Mouse (Mus musculus): ENCODE data around the gene Amfr. TPM values are rescaled to one million over a fixed set of nuclear protein-coding genes. Genes with fewer than 3 reads are reported as not detected.
A peak's percentile ranks its signal among the peaks of the same experiment; 100 is the strongest.

Amfr gene
- total RNA-seq (2012; rRNA removed) = 82.7 and 90.0 TPM in 2 replicates
- polyA plus RNA-seq (2012; ENCODE audit: insufficient read depth in 1 of 2, insufficient read length in 2 of 2, low read depth in 1 of 2, low replicate concordance in 2 of 2, missing spikeins in 1 of 2) = 100 to 1,000 TPM in 1 of 2 experiments, 10 to 100 TPM in 1; 80.1 to 292 TPM

DNA sequence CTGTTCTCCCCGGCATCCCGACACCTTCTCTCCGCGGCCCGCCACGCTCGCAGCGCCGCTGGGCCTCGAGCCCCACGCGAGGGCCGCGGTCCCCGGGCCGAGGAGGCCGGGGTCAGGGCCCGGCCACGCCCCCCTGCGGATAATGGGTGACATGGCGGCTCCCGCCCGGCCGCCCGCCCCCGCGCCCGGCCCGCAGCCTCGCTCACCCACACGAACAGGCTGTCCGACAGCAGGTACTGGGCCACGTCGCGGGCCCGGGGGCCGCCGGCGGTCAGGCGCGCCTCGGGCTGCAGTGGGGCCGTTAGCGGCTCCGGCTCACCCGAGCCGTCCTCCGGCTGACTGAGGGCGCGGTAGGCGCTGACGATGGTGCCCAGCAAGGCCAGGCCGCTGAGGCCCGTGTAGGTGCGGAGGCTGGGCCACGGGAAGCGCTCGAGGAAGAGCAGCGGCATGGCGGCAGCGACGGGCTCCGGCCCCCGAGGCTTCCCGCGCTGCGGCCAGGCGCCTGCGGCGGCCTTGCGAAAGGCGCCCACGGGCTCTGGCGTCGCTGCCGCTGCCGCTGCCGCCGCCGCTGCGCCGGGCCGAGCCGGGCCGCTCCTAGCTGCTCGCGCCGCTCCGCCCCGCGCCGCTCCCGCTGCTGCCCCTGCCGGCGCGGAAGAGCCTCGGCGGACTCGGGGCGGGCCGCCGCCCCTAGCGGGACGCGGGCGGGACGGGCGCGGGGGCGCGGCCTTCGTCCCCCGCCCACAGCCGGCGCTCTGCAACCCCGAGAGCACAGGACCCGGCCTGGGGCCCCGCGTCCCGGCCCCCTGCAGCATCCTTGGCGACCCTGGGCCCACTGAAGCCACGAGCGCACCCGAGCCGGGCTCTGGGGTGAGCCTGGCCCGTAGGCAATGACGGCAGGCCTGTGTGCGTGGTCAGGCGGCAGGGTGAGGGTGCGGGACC lies at the start of gene Amfr:
Gene Amfr, minus strand, starts transcription at position 830 of the 939 bp plus-strand sequence.
- H3K4me1 ChIP-seq (ENCODE audit: control insufficient read depth in 1 of 2, insufficient read depth in 2 of 2, low read length in 2 of 2) = peaks cover 16 to 20% of the 10 kb centered on the region in 2 experiments
- H3K9ac ChIP-seq (ENCODE audit: control insufficient read depth, low read depth, low read length, poor library complexity, severe bottlenecking) = peak within 1 kb of the TSS; percentile 99
- peaks cover 0 to 22% of the 10 kb centered on the region in 2 experiments; a peak in 3 of 4 replicates for H3K36me3 ChIP-seq (ENCODE audit: control insufficient read depth in 1 of 2, insufficient read depth in 2 of 2, low read length in 2 of 2)
- TF ChIP-seq USF1 (IDR thresholded peaks at IDR 0.05; ENCODE audit: low read depth, low read length) (no peak), SIN3A (IDR thresholded peaks at IDR 0.05; ENCODE audit: low read length) (peak; percentile 17; the same call in 1 of the 2 replicates), POLR2A (IDR thresholded peaks at IDR 0.05; ENCODE audit: control insufficient read depth in 1 of 2, insufficient read depth in 1 of 2, low read depth in 1 of 2, low read length in 2 of 2, poor library complexity in 1 of 2) (peak; percentile 37; a peak in 1 of 4 replicates), NELFE (IDR thresholded peaks at IDR 0.05; ENCODE audit: low read depth, low read length) (peak; percentile 50), MAX (IDR thresholded peaks at IDR 0.05; ENCODE audit: low read length) (no peak), SMC3 (IDR thresholded peaks at IDR 0.05; ENCODE audit: low read depth, low read length) (no peak), CHD1 (IDR thresholded peaks at IDR 0.05; ENCODE audit: low read depth, low read length) (0 out of 2 replicates have a peak, but pooled peaks have one; percentile 12), BHLHE40 (IDR thresholded peaks at IDR 0.05; ENCODE audit: borderline replicate concordance, low read depth, low read length) (no peak), CTCF (IDR thresholded peaks at IDR 0.05 in 2 of 3, conservative IDR thresholded peaks at IDR 0.05 in 1 of 3; ENCODE audit: control insufficient read depth in 1 of 3, insufficient read depth in 1 of 3, low read depth in 2 of 3, low read length in 3 of 3, poor library complexity in 1 of 3, severe bottlenecking in 1 of 3) (peak in 2 of 3 experiments; percentile 20 to 48; a peak in 3 of 6 replicates), EP300 (IDR thresholded peaks at IDR 0.05; ENCODE audit: low read depth in 1 of 2, low read length in 2 of 2) (no peak), UBTF (IDR thresholded peaks at IDR 0.05; ENCODE audit: borderline replicate concordance, insufficient read depth, low read depth, low read length) (peak; percentile 98; the same call in 1 of the 2 replicates)
- peak within 1 kb of the TSS; percentile 94 for H3K27ac ChIP-seq (ENCODE audit: control insufficient read depth, low read depth, low read length)
- peaks cover 43% of the 10 kb centered on the region for H3K79me2 ChIP-seq (ENCODE audit: control insufficient read depth, insufficient read depth, low read length, poor library complexity)
- H3K4me3 ChIP-seq (ENCODE audit: control insufficient read depth in 1 of 2, insufficient read depth in 1 of 2, low read depth in 2 of 2, low read length in 2 of 2) = peak within 1 kb of the TSS; percentile 78 to 97
- H3K27me3 ChIP-seq (ENCODE audit: control insufficient read depth in 1 of 2, insufficient read depth in 2 of 2, low read length in 2 of 2) = no peaks in the 10 kb centered on the region
- no peaks in the 10 kb centered on the region for H3K9me3 ChIP-seq (replicated peaks; ENCODE audit: insufficient read depth, low read length)
- peak; percentile 69 for DNase-seq (ENCODE audit: low read depth, low spot score)

- H3K9me3 ChIP-seq (replicated peaks; ENCODE audit: insufficient read depth, low read length) = 0 out of 2 replicates have a peak, but pooled peaks cover 3% of the 10 kb centered on the region
- no peak overlapping the region for H3K9ac ChIP-seq (ENCODE audit: control insufficient read depth, low read depth, low read length, poor library complexity, severe bottlenecking)
- no peaks in the 10 kb centered on the region for H3K27me3 ChIP-seq (ENCODE audit: control insufficient read depth in 1 of 2, insufficient read depth in 2 of 2, low read length in 2 of 2)
- H3K79me2 ChIP-seq (ENCODE audit: control insufficient read depth, insufficient read depth, low read length, poor library complexity) = no peaks in the 10 kb centered on the region
- H3K36me3 ChIP-seq (ENCODE audit: control insufficient read depth in 1 of 2, insufficient read depth in 2 of 2, low read length in 2 of 2) = peaks cover 0 to 13% of the 10 kb centered on the region in 2 experiments; a peak in 2 of 4 replicates
- H3K4me1 ChIP-seq (ENCODE audit: control insufficient read depth in 1 of 2, insufficient read depth in 2 of 2, low read length in 2 of 2) = no peaks in the 10 kb centered on the region
- no peak overlapping the region for H3K4me3 ChIP-seq (ENCODE audit: control insufficient read depth in 1 of 2, insufficient read depth in 1 of 2, low read depth in 2 of 2, low read length in 2 of 2)
- no peak overlapping the region for H3K27ac ChIP-seq (ENCODE audit: control insufficient read depth, low read depth, low read length)
- peak; percentile 56 for DNase-seq (ENCODE audit: low read depth, low spot score)
- TF ChIP-seq GATA1 (IDR thresholded peaks at IDR 0.05; ENCODE audit: low read depth, low read length) (no peak), BHLHE40 (IDR thresholded peaks at IDR 0.05; ENCODE audit: borderline replicate concordance, low read depth, low read length) (no peak), E2F4 (IDR thresholded peaks at IDR 0.05; ENCODE audit: borderline replicate concordance, low read depth, low read length) (no peak), CTCF (IDR thresholded peaks at IDR 0.05 in 2 of 3, conservative IDR thresholded peaks at IDR 0.05 in 1 of 3; ENCODE audit: control insufficient read depth in 1 of 3, insufficient read depth in 1 of 3, low read depth in 2 of 3, low read length in 3 of 3, poor library complexity in 1 of 3, severe bottlenecking in 1 of 3) (peak; percentile 54 to 75 (median 66)), SMC3 (IDR thresholded peaks at IDR 0.05; ENCODE audit: low read depth, low read length) (peak; percentile 65), UBTF (IDR thresholded peaks at IDR 0.05; ENCODE audit: borderline replicate concordance, insufficient read depth, low read depth, low read length) (no peak), ZC3H11A (IDR thresholded peaks at IDR 0.05; ENCODE audit: low read depth, low read length) (0 out of 2 replicates have a peak, but pooled peaks have one; percentile 19), ZMIZ1 (IDR thresholded peaks at IDR 0.05; ENCODE audit: low read depth, low read length) (no peak), MYC (IDR thresholded peaks at IDR 0.05; ENCODE audit: low read depth, low read length) (no peak), JUND (IDR thresholded peaks at IDR 0.05; ENCODE audit: low read depth, low read length) (no peak), USF1 (IDR thresholded peaks at IDR 0.05; ENCODE audit: low read depth, low read length) (no peak), POLR2A (IDR thresholded peaks at IDR 0.05; ENCODE audit: control insufficient read depth in 1 of 2, insufficient read depth in 1 of 2, low read depth in 1 of 2, low read length in 2 of 2, poor library complexity in 1 of 2) (no peak), ZKSCAN1 (IDR thresholded peaks at IDR 0.05; ENCODE audit: low read depth, low read length) (no peak), MAZ (IDR thresholded peaks at IDR 0.05; ENCODE audit: low read depth, low read length) (no peak), TCF12 (IDR thresholded peaks at IDR 0.05; ENCODE audit: low read depth, low read length) (no peak), KAT2A (conservative IDR thresholded peaks at IDR 0.05; ENCODE audit: low read depth, low read length) (no peak), RAD21 (IDR thresholded peaks at IDR 0.05; ENCODE audit: low read depth, low read length) (peak; percentile 56), ELF1 (IDR thresholded peaks at IDR 0.05; ENCODE audit: low read depth, low read length) (no peak), HCFC1 (IDR thresholded peaks at IDR 0.05; ENCODE audit: low read depth, low read length) (no peak), POLR2AphosphoS5 (IDR thresholded peaks at IDR 0.05; ENCODE audit: borderline replicate concordance, low read depth, low read length) (no peak), NELFE (IDR thresholded peaks at IDR 0.05; ENCODE audit: low read depth, low read length) (no peak)
Measured at GRCm38 (mm10) chr8:94057157-94057854, 44.7 kb upstream of the Amfr start.

All from MEL (cell line).